Mouse (Mus musculus): ENCODE measurements around the gene Fcgr4. TPM values are rescaled to one million over a fixed set of nuclear protein-coding genes. Genes with fewer than 3 reads are reported as not detected.
A peak's percentile ranks its signal among the peaks of the same experiment; 100 is the strongest.
"Not testable (repeated sequence)": the region's sequence is repeated elsewhere in the genome, so short reads cannot be mapped to it uniquely, and the experiment has no call there.

The Fcgr4 gene
- polyA plus RNA-seq, 1 experiment: 24.3 TPM

- H3K4me1 ChIP-seq (ENCODE audit: control insufficient read depth, insufficient read depth, low read length); H3K27ac ChIP-seq (ENCODE audit: control insufficient read depth, insufficient read depth, low read depth, low read length, poor library complexity); H3K4me3 ChIP-seq (replicated peaks; ENCODE audit: control insufficient read depth, low read depth, low read length): not testable (repeated sequence)
- 8% methylated on average over 31 of the region's 45 CpGs for WGBS
Observed at GRCm38 (mm10) chr1:171065768-171066167, 47.0 kb downstream of the Fcgr4 start.

DNA sequence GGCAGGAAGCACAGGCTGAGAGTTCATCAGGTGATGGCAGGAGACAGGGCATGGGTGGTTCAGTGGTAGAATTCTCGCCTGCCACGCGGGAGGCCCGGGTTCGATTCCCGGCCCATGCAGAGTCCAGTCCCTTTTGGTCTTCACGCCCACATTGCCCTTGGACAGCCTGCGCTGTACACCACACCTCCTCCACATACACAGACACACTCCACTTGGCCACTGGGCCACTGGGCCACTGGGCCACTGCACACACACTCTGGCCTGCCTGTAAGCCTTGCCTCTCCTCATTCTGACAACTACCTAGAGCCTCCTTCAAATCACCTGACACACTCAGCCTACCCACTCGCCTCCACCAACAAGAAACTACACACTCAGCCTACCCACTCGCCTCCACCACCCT lies 47.9 kb downstream of the Fcgr4 start:
- H3K27ac ChIP-seq (ENCODE audit: control insufficient read depth, insufficient read depth, low read depth, low read length, poor library complexity); H3K4me1 ChIP-seq (ENCODE audit: control insufficient read depth, insufficient read depth, low read length); H3K4me3 ChIP-seq (replicated peaks; ENCODE audit: control insufficient read depth, low read depth, low read length): not testable (repeated sequence)
- WGBS: 38% methylated on average over 4 of the region's 10 CpGs

GRCm38 (mm10) chr1:171067928-171068327 lies 49.2 kb downstream of the Fcgr4 start:
- H3K27ac ChIP-seq (ENCODE audit: control insufficient read depth, insufficient read depth, low read depth, low read length, poor library complexity); H3K4me1 ChIP-seq (ENCODE audit: control insufficient read depth, insufficient read depth, low read length); H3K4me3 ChIP-seq (replicated peaks; ENCODE audit: control insufficient read depth, low read depth, low read length): not testable (repeated sequence)
- 49% methylated on average over 5 of the region's 5 CpGs for WGBS

- H3K4me3 ChIP-seq (replicated peaks; ENCODE audit: control insufficient read depth, low read depth, low read length); H3K4me1 ChIP-seq (ENCODE audit: control insufficient read depth, insufficient read depth, low read length); H3K27ac ChIP-seq (ENCODE audit: control insufficient read depth, insufficient read depth, low read depth, low read length, poor library complexity): not testable (repeated sequence)
- 57% methylated on average over 3 of the region's 3 CpGs for WGBS
- TF ChIP-seq POLR2A (IDR thresholded peaks at IDR 0.05; ENCODE audit: borderline replicate concordance, control insufficient read depth, low read depth, low read length): 0 out of 2 replicates have a peak, but pooled peaks have one; percentile 32
Observed at GRCm38 (mm10) chr1:171069508-171069907, 50.8 kb downstream of the Fcgr4 start.

- not testable (repeated sequence) for H3K4me1 ChIP-seq (ENCODE audit: control insufficient read depth, insufficient read depth, low read length); H3K4me3 ChIP-seq (replicated peaks; ENCODE audit: control insufficient read depth, low read depth, low read length); H3K27ac ChIP-seq (ENCODE audit: control insufficient read depth, insufficient read depth, low read depth, low read length, poor library complexity)
- 23% methylated on average over 16 of the region's 16 CpGs for WGBS
Observed at GRCm38 (mm10) chr1:171070879-171071278, 52.2 kb downstream of the Fcgr4 start.

GRCm38 (mm10) chr1:171071726-171072125 lies 53.0 kb downstream of the Fcgr4 start:
- not testable (repeated sequence) for H3K4me3 ChIP-seq (replicated peaks; ENCODE audit: control insufficient read depth, low read depth, low read length); H3K4me1 ChIP-seq (ENCODE audit: control insufficient read depth, insufficient read depth, low read length); H3K27ac ChIP-seq (ENCODE audit: control insufficient read depth, insufficient read depth, low read depth, low read length, poor library complexity)
- no CpG with 5 or more reads among the region's 35 CpGs for WGBS

DNA sequence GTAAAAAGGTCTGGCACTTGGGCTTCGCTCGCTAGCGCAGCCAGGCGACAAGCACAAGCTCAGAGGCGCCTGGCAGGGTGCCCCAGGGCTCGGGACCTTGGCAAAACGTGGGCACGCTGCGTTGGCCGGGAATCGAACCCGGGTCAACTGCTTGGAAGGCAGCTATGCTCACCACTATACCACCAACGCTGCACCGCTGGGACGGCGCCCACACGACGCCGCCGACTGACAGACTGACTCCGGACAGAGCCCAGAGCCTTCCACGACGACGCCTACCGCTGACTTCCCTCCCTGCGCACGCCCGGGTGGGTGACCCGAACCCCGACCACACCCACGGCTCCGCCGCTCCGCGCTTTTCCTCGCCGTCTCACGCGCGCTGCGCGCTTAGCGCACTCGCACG lies 53.5 kb downstream of the Fcgr4 start:
- not testable (repeated sequence) for H3K4me1 ChIP-seq (ENCODE audit: control insufficient read depth, insufficient read depth, low read length); H3K27ac ChIP-seq (ENCODE audit: control insufficient read depth, insufficient read depth, low read depth, low read length, poor library complexity); H3K4me3 ChIP-seq (replicated peaks; ENCODE audit: control insufficient read depth, low read depth, low read length)
- WGBS: no CpG with 5 or more reads among the region's 45 CpGs

GRCm38 (mm10) chr1:171074283-171074682 lies 55.6 kb downstream of the Fcgr4 start:
- not testable (repeated sequence) for H3K4me3 ChIP-seq (replicated peaks; ENCODE audit: control insufficient read depth, low read depth, low read length); H3K27ac ChIP-seq (ENCODE audit: control insufficient read depth, insufficient read depth, low read depth, low read length, poor library complexity); H3K4me1 ChIP-seq (ENCODE audit: control insufficient read depth, insufficient read depth, low read length)
- 25% methylated on average over 6 of the region's 10 CpGs for WGBS

DNA sequence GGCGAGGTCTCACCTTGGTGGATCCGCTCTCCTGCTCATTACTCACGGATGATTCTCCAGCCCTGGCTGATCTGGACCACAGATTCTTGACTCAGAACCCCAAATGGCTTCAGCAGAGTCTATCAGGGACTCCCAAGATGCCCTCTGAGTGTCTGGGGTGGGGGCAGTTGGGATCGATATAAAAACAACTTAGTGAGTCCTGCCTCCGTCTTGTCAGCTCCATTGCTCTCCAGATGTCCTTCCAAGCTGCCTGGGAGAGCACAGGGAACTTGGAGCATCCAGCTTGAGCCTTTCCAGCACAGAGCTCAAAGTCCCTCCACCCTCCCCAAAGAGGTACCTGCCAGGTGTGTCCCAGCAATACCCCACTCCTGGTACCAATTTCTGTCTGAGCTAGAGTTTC lies 57.5 kb downstream of the Fcgr4 start:
- H3K4me1 ChIP-seq (ENCODE audit: control insufficient read depth, insufficient read depth, low read length); H3K4me3 ChIP-seq (replicated peaks; ENCODE audit: control insufficient read depth, low read depth, low read length); H3K27ac ChIP-seq (ENCODE audit: control insufficient read depth, insufficient read depth, low read depth, low read length, poor library complexity): not testable (repeated sequence)
- WGBS: 77% methylated on average over 5 of the region's 5 CpGs

- H3K4me3 ChIP-seq (replicated peaks; ENCODE audit: control insufficient read depth, low read depth, low read length); H3K27ac ChIP-seq (ENCODE audit: control insufficient read depth, insufficient read depth, low read depth, low read length, poor library complexity); H3K4me1 ChIP-seq (ENCODE audit: control insufficient read depth, insufficient read depth, low read length): not testable (repeated sequence)
- 40% methylated on average over 5 of the region's 5 CpGs for WGBS
Observed at GRCm38 (mm10) chr1:171077192-171077591, 58.5 kb downstream of the Fcgr4 start.

DNA sequence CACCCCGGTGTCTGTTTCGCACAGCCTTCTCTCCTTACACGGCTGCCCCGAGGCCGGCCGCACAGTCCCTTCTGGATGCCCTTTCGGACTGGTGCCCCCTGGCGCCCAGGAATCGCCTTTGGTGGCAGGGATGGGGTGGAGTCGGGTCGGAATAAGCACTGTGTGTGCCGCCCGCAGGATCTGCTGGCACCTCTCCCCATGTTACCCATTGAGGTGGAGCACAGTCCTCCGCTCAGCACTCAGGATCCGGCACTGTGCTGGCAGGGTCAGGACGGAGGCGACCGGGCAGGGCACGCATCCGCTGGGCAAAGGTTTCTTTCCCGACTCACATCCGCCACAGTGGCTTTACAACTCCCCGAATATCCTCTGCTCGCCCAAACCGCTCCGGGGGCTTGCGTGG lies 59.2 kb downstream of the Fcgr4 start:
- 3% methylated on average over 20 of the region's 27 CpGs for WGBS

DNA sequence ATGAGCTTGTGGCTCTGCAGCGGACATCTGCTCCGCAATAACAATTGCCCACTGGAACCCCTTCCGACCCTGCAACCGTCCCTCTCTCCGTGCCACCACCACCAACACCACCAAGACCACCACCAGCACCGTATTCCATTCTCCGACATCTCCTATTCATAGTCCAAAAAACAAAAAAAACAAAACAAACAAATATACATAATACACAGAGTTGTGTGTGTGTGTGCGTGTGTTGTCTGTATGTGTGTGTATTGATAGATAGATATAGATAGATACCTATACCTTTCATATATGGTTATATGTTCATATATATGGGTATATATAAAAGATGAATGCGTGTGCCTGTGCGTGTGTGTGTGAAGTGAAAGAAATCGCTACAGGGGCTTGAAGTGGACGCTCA lies 59.7 kb downstream of the Fcgr4 start:
- H3K27ac ChIP-seq (ENCODE audit: control insufficient read depth, insufficient read depth, low read depth, low read length, poor library complexity); H3K4me3 ChIP-seq (replicated peaks; ENCODE audit: control insufficient read depth, low read depth, low read length); H3K4me1 ChIP-seq (ENCODE audit: control insufficient read depth, insufficient read depth, low read length): not testable (repeated sequence)
- 20% methylated on average over 12 of the region's 12 CpGs for WGBS

More for the DNA sequence above, 59.2 kb downstream of the Fcgr4 start:
- H3K4me3 ChIP-seq (replicated peaks; ENCODE audit: control insufficient read depth, low read depth, low read length); H3K4me1 ChIP-seq (ENCODE audit: control insufficient read depth, insufficient read depth, low read length); H3K27ac ChIP-seq (ENCODE audit: control insufficient read depth, insufficient read depth, low read depth, low read length, poor library complexity): not testable (repeated sequence)

DNA sequence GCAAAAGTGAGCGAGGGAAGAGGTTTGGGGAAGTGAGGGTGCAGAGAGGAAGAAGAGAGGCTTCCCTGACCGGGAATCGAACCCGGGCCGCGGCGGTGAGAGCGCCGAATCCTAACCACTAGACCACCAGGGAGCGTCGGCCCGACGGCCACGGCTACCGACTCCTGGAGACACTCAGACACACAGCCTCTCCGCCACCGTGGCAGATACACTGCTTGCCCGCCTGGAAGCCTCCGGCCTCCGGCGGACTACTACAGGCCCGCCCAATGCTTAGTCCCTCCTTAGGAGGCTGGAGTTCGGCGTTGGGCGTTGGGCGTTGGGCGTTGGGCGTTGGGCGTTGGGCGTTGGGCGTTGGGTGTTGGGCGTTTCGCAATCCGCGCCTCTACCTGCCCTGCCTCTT lies 60.6 kb downstream of the Fcgr4 start:
- 0% methylated on average over 1 of the region's 35 CpGs for WGBS
- not testable (repeated sequence) for H3K4me1 ChIP-seq (ENCODE audit: control insufficient read depth, insufficient read depth, low read length); H3K4me3 ChIP-seq (replicated peaks; ENCODE audit: control insufficient read depth, low read depth, low read length); H3K27ac ChIP-seq (ENCODE audit: control insufficient read depth, insufficient read depth, low read depth, low read length, poor library complexity)

Data from bone marrow, adult 2 months (tissue).